Mouse (Mus musculus) lung, embryonic 16.5 days (tissue): Measurements from ENCODE around the gene Setd1b. TPM values are rescaled to one million over a fixed set of nuclear protein-coding genes. Genes with fewer than 3 reads are reported as not detected.

ENCODE experiments used
- ATAC-seq: fragments of 200-750 bp; cut with Nextera tagmentation; 2 replicates; pipeline ENCODE4 v1.8.0; 2017; ENCODE audit warnings: low read depth, mild to moderate bottlenecking, moderate library complexity
- H3K27ac ChIP-seq: fragments of 300-500 bp; sonication (generic); 2 replicates; pipeline ENCODE4 v1.5.1; 2014; ENCODE audit warnings: mild to moderate bottlenecking, control low read depth, low read length
- H3K27me3 ChIP-seq: fragments of 300-500 bp; sonication (generic); 2 replicates; pipeline ENCODE4 v1.6.1; 2014; ENCODE audit warnings: low read depth, low read length, mixed read lengths; ENCODE audit not compliant: control insufficient read depth, insufficient read depth
- H3K36me3 ChIP-seq: fragments of 300-500 bp; sonication (generic); 2 replicates; pipeline ENCODE4 v1.6.1; 2014; ENCODE audit warnings: low read length; ENCODE audit not compliant: control insufficient read depth, insufficient read depth
- H3K4me1 ChIP-seq: fragments of 300-500 bp; sonication (generic); replicated peaks from 2 replicates; pipeline ENCODE4 v1.6.1; 2014; ENCODE audit warnings: low read length, mixed read lengths; ENCODE audit not compliant: control insufficient read depth, insufficient read depth
- H3K4me2 ChIP-seq: fragments of 300-500 bp; sonication (generic); 2 replicates; pipeline ENCODE4 v1.6.1; 2014; ENCODE audit warnings: low read depth, low read length, control low read depth
- H3K4me3 ChIP-seq: fragments of 300-500 bp; sonication (generic); 2 replicates; pipeline ENCODE4 v1.5.1; 2014; ENCODE audit warnings: mild to moderate bottlenecking, low read length, control low read depth
- H3K9ac ChIP-seq: fragments of 300-500 bp; sonication (generic); 2 replicates; pipeline ENCODE4 v1.6.1; 2014; ENCODE audit warnings: low read length, control low read depth
- H3K9me3 ChIP-seq: fragments of 300-500 bp; sonication (generic); 2 replicates; pipeline ENCODE4 v1.6.1; 2016; ENCODE audit warnings: low read length; ENCODE audit not compliant: control insufficient read depth
- WGBS: fragments of 180-500 bp; shearing (Covaris S2); extraction: QIAGEN DNeasy Blood & Tissue Kit; methylation state at CpG from one replicate; pipeline ENCODE4 v1.1.7; 2014; 5-methylcytosine and 5-hydroxymethylcytosine counted together
- polyA plus RNA-seq: library from polyadenylated mRNA; unstranded; fragments of >200 nt; fragmentation: Nextera tagmentation; extraction: Ambion mirVana; gene quantifications from 2 replicates; pipeline ENCODE4 v1.2.1, GENCODE M21; 2015

The Setd1b gene
- polyA plus RNA-seq, 1 experiment from 2014 or later, result 9.1 TPM

GRCm38 (mm10) chr5:123132308-123133071 is 9.5 kb upstream of the Setd1b start, which contains the start of gene Rhof:
TSS of gene Rhof (minus strand) at chr5:123132692.
- Histone ChIP-seq H3K4me3 (peak within 1 kb of the TSS; percentile 52), H3K27ac (peak within 1 kb of the TSS; percentile 100), H3K36me3 (no peaks in the 10 kb centered on the region), H3K27me3 (no peaks in the 10 kb centered on the region), H3K4me1 (peaks cover 62% of the 10 kb centered on the region), H3K9me3 (no peaks in the 10 kb centered on the region), H3K9ac (peak within 1 kb of the TSS; percentile 67), H3K4me2 (peak within 1 kb of the TSS; percentile 77)
- 2% methylated on average over 44 of the region's 44 CpGs for WGBS
- peak; percentile 15 for ATAC-seq

GRCm38 (mm10) chr5:123133083-123133783 is 8.8 kb upstream of the Setd1b start:
- ATAC-seq, result peak; percentile 1; the same call in 1 of the 2 replicates
- 10% methylated on average over 18 of the region's 18 CpGs for WGBS
- Histone ChIP-seq H3K27ac (peak overlapping the region; percentile 100), H3K36me3 (no peaks in the 10 kb centered on the region), H3K4me3 (peak overlapping the region; percentile 52), H3K9ac (peak overlapping the region; percentile 67; the same call in 1 of the 2 replicates), H3K9me3 (no peaks in the 10 kb centered on the region), H3K27me3 (no peaks in the 10 kb centered on the region), H3K4me1 (peaks cover 68% of the 10 kb centered on the region), H3K4me2 (peak overlapping the region; percentile 77)

GRCm38 (mm10) chr5:123133784-123134143 is 8.2 kb upstream of the Setd1b start:
- no peak for ATAC-seq
- 19% methylated on average over 7 of the region's 7 CpGs for WGBS
- Histone ChIP-seq H3K9me3 (no peaks in the 10 kb centered on the region), H3K4me3 (no peak overlapping the region), H3K27me3 (no peaks in the 10 kb centered on the region), H3K9ac (no peak overlapping the region), H3K4me1 (peaks cover 65% of the 10 kb centered on the region), H3K27ac (peak overlapping the region; percentile 100), H3K4me2 (peak overlapping the region; percentile 99; the same call in 1 of the 2 replicates), H3K36me3 (no peaks in the 10 kb centered on the region)

- ATAC-seq, result no peak
- 8% methylated on average over 13 of the region's 13 CpGs for WGBS
- Histone ChIP-seq H3K9me3 (no peaks in the 10 kb centered on the region), H3K4me1 (peaks cover 63% of the 10 kb centered on the region), H3K36me3 (no peaks in the 10 kb centered on the region), H3K27me3 (no peaks in the 10 kb centered on the region), H3K4me3 (peak overlapping the region; percentile 69; the same call in 1 of the 2 replicates), H3K9ac (peak overlapping the region; percentile 99), H3K27ac (peak overlapping the region; percentile 100), H3K4me2 (peak overlapping the region; percentile 99)
Measured at GRCm38 (mm10) chr5:123134186-123134874, 7.7 kb upstream of the Setd1b start.

- Histone ChIP-seq H3K4me2 (peak overlapping the region; percentile 99), H3K27ac (peak overlapping the region; percentile 100), H3K4me3 (peak overlapping the region; percentile 69), H3K4me1 (peaks cover 63% of the 10 kb centered on the region), H3K27me3 (no peaks in the 10 kb centered on the region), H3K9me3 (no peaks in the 10 kb centered on the region), H3K9ac (peak overlapping the region; percentile 99), H3K36me3 (no peaks in the 10 kb centered on the region)
- WGBS, result 17% methylated on average over 8 of the region's 8 CpGs
- ATAC-seq, result no peak
Measured at GRCm38 (mm10) chr5:123134875-123135382, 7.1 kb upstream of the Setd1b start.

GRCm38 (mm10) chr5:123135471-123136360 is 6.3 kb upstream of the Setd1b start:
- peak; percentile 21 for ATAC-seq
- Histone ChIP-seq H3K9me3 (no peaks in the 10 kb centered on the region), H3K27ac (peak overlapping the region; percentile 100), H3K27me3 (no peaks in the 10 kb centered on the region), H3K4me1 (peaks cover 63% of the 10 kb centered on the region), H3K36me3 (no peaks in the 10 kb centered on the region), H3K4me2 (peak overlapping the region; percentile 99), H3K9ac (peak overlapping the region; percentile 99), H3K4me3 (peak overlapping the region; percentile 69)
- WGBS, result 3% methylated on average over 30 of the region's 30 CpGs

- peak overlapping the region; percentile 100 for H3K27ac ChIP-seq
- WGBS, result 5% methylated on average over 13 of the region's 13 CpGs
- peak overlapping the region; percentile 99 for H3K4me2 ChIP-seq
- no peaks in the 10 kb centered on the region for H3K27me3 ChIP-seq
- H3K4me3 ChIP-seq, result peak overlapping the region; percentile 69
- H3K36me3 ChIP-seq, result no peaks in the 10 kb centered on the region
- no peaks in the 10 kb centered on the region for H3K9me3 ChIP-seq
- peaks cover 63% of the 10 kb centered on the region for H3K4me1 ChIP-seq
- ATAC-seq, result peak; percentile 57
- H3K9ac ChIP-seq, result peak overlapping the region; percentile 99
Measured at GRCm38 (mm10) chr5:123136361-123137043, 5.5 kb upstream of the Setd1b start.
